Mouse (Mus musculus) central nervous system, embryonic 18 days (tissue): ENCODE results near the gene Mlc1. TPM values are rescaled to one million over a fixed set of nuclear protein-coding genes. Genes with fewer than 3 reads are reported as not detected.

Experiments
- polyA plus RNA-seq: library from polyadenylated mRNA; depleted of rRNA; stranded (reverse); fragments of >200 nt; gene quantifications from 2 replicates; pipeline ENCODE4 v1.2.3, GENCODE M21; 2012; rRNA removed

The Mlc1 gene
- polyA plus RNA-seq, result 37.5 and 41.8 TPM in 2 replicates

DNA sequence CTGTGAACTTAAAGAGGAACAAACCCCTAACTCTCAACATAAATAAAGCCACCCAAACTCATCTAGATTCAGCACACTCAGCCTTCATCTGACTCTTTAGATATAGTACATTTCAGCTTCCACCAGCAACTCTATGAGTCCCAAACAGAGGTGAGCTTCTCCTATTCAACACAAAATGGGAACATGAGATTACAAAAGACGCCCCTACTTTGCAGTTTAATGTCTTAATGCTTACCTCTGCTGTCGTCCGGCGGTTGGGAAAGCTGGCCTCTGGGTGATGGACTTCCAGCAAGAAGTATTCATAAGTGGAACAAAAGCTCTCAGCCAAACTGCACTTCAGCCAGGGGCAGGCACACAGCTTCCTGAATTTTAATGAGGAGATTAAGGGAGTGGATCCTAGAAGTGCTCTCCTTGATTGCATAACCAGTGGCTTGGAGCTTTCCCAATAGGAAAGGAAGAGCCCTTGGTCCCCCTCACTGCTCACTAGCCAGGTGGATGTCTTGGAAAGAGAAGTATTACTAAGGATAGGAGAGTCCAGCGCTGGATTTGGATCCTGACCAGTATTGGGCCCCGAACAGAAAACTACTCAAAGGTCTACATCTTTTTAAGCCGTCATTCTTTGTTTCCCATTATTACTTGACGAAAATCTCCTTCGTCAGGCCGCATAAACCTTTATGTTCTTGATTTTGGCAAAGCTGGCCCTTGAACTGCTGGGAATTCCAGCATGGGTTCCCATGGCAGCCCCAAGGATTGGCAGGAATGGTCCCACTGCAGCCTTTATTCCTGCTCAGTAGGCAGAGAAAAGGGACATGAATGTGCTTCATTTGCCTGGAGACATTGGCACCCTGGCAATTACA is at the start of gene Mlc1:
Mlc1 (minus strand) TSS at position 727 of the 857 bp plus-strand sequence.

DNA sequence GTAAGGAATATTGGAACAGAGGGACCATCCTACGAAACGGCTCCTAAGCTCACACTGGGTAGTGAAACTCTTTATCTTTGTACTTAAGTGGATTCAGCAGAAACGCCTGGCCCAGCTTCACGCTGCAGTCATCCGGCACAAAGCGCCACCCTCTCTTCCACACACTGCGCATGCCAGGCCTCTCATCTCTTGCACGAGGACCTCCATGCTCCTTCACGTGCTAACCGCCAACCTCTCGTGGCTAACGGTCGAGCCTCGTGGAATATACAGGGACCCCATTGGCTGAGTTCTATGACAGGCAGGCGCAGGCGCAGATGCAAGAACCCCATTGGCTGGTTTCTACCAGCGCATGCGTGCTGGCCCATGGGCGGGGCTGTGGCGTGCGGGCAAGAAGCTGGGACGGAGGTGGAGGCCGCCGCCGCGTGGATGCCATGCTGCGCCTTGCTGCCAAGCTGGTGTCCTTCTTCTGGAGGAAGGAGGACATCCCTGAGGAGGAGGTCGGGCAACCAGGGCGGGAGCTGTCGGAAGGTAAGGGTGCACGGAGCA is 3.8 kb upstream of the Mlc1 start, which contains the start of gene Mov10l1:
Mov10l1 (plus strand) TSS at position 376 of the 546 bp plus-strand sequence.

DNA sequence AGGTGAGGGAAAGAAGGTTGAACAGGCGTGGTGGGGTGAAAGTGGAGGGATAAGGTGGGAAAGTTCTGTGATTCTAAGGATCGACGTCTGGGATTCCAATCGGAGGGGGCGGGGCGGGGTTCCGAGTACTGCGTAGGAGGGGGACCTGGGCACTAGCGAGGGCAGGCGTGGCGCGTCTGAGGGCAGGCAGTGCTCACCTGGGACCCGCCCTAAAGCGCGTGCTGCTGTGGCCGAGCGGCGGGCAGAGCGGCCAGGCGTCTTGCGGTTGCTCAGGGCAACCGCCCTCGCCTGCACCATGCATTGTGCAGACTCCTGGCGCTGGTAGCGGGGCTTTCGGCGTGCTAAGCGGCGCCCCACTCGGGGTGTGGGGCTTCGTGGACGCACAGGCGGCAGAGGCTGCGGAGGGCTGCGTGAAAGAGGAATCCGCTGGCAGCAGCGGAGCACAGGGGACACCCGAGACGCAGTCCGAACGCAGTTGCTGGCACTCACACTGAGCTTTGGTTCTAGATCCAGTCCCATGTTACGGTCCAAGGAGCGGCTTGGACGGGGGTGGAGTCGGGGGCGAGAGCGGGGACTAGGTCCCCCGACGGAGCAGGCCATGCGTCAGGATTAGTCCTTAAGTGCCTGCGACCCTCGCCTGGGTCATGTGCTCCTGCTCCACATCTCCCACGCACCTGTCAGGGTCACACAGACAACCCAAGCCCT is 24.3 kb downstream of the Mlc1 start, which contains the start of gene Ttll8:
Ttll8 (minus strand) TSS at position 51 of the 705 bp plus-strand sequence.

Other genes starting within 250 kb of the Mlc1 start
- gene Brd1, start 244.8 kb downstream of the Mlc1 start, polyA plus RNA-seq, result 22.4 and 22.7 TPM in 2 replicates
- 11.4 and 13.0 TPM in 2 replicates for gene Zbed4, start 227.3 kb downstream of the Mlc1 start, polyA plus RNA-seq
- 12.8 and 13.2 TPM in 2 replicates for gene Alg12, start 159.7 kb downstream of the Mlc1 start, polyA plus RNA-seq
- 51.9 and 55.9 TPM in 2 replicates for gene Creld2, start 159.4 kb downstream of the Mlc1 start, polyA plus RNA-seq
- 14.1 and 15.1 TPM in 2 replicates for gene Pim3, start 116.8 kb downstream of the Mlc1 start, polyA plus RNA-seq
- gene Ttll8, start 24.6 kb downstream of the Mlc1 start, polyA plus RNA-seq, result 0.54 and 0.68 TPM in 2 replicates
- gene Mov10l1, start 3.9 kb upstream of the Mlc1 start, polyA plus RNA-seq, result 0.03 TPM in 1 of 2 replicates, not detected in the other
- gene Panx2, start 80.7 kb upstream of the Mlc1 start, polyA plus RNA-seq, result 25.8 and 31.2 TPM in 2 replicates
- gene Trabd, start 96.1 kb upstream of the Mlc1 start, polyA plus RNA-seq, result 31.3 and 32.3 TPM in 2 replicates
- 36.9 and 39.2 TPM in 2 replicates for gene Selenoo, start 110.1 kb upstream of the Mlc1 start, polyA plus RNA-seq
- gene Tubgcp6, start 144.1 kb upstream of the Mlc1 start, polyA plus RNA-seq, result 33.3 and 39.6 TPM in 2 replicates
- 59.9 and 61.6 TPM in 2 replicates for gene Hdac10, start 149.7 kb upstream of the Mlc1 start, polyA plus RNA-seq
- 9.2 and 9.8 TPM in 2 replicates for gene Mapk12, start 161.7 kb upstream of the Mlc1 start, polyA plus RNA-seq
- 58.0 and 67.9 TPM in 2 replicates for gene Mapk11, start 170.6 kb upstream of the Mlc1 start, polyA plus RNA-seq
- gene Plxnb2, start 201.8 kb upstream of the Mlc1 start, polyA plus RNA-seq, result 134 and 141 TPM in 2 replicates
- 162 TPM in 2 replicates for gene Dennd6b, start 217.5 kb upstream of the Mlc1 start, polyA plus RNA-seq
- gene Ppp6r2, start 232.5 kb upstream of the Mlc1 start, polyA plus RNA-seq, result 132 and 135 TPM in 2 replicates